Comparison of ENCODE assay signal across 8 mouse cellular contexts in genomic region chr11:59141772-59142370, GRCm38 (mm10). TPM values are rescaled to one million over a fixed set of nuclear protein-coding genes. Genes with fewer than 3 reads are reported as not detected.
A peak's percentile ranks its signal among the peaks of the same experiment; 100 is the strongest.
DNase-seq lines count a peak whose midpoint lies in the region; ATAC-seq lines count a peak whose summit lies in the region.

No protein-coding gene starts in this region.

- H3K4me3 ChIP-seq in heart, embryonic 12.5 days = peak overlapping the region; percentile 18
- no peak overlapping the region for H3K4me3 ChIP-seq in limb, embryonic 12.5 days (replicated peaks)

- no peak for DNase-seq in heart, adult 9 months (ENCODE audit: low spot score in 2 of 2)
- DNase-seq in embryo, embryonic 11 days = peak; percentile 62
- peak; percentile 35 for DNase-seq in neural tube, embryonic 10.5 days (ENCODE audit: extremely low spot score, low spot score)
- no peak for DNase-seq in Muller cell, postnatal 12 days (ENCODE audit: inconsistent ontology term)
- DNase-seq in layer of hippocampus, postnatal 10 days (ENCODE audit: low spot score in 2 of 2) = no peak
- DNase-seq in left cerebral cortex, postnatal 10 days (ENCODE audit: extremely low spot score in 1 of 2, low spot score in 2 of 2) = no peak

- peaks cover 42% of the 10 kb centered on the region for H3K4me1 ChIP-seq in heart, embryonic 12.5 days (replicated peaks)
- H3K4me1 ChIP-seq in limb, embryonic 12.5 days (replicated peaks) = no peaks in the 10 kb centered on the region

- ATAC-seq in heart, embryonic 12.5 days (ENCODE audit: insufficient number of reproducible peaks, low FRiP score) = peak; percentile 26; the same call in 1 of the 2 replicates
- ATAC-seq in limb, embryonic 12.5 days (ENCODE audit: insufficient number of reproducible peaks, insufficient read depth, low FRiP score, low TSS enrichment, low read depth) = no peak

- peak overlapping the region; percentile 34; the same call in 1 of the 2 replicates for H3K9ac ChIP-seq in heart, embryonic 12.5 days
- H3K9ac ChIP-seq in limb, embryonic 12.5 days (replicated peaks) = no peak overlapping the region

- intact Hi-C loops in left cerebral cortex, postnatal 10 days (cut with DNase I) = no loop called here

- no peaks in the 10 kb centered on the region for H3K36me3 ChIP-seq in heart, embryonic 12.5 days
- H3K36me3 ChIP-seq in limb, embryonic 12.5 days = no peaks in the 10 kb centered on the region

- H3K9me3 ChIP-seq in heart, embryonic 12.5 days (replicated peaks) = no peaks in the 10 kb centered on the region
- H3K9me3 ChIP-seq in limb, embryonic 12.5 days = no peaks in the 10 kb centered on the region

- 9% methylated on average over 14 of the region's 14 CpGs for WGBS in heart, embryonic 12.5 days
- 11% methylated on average over 14 of the region's 14 CpGs for WGBS in limb, embryonic 12.5 days

- peak overlapping the region; percentile 57 for H3K4me2 ChIP-seq in heart, embryonic 12.5 days
- H3K4me2 ChIP-seq in limb, embryonic 12.5 days = peak overlapping the region; percentile 30; the same call in 1 of the 2 replicates

- peaks cover 6% of the 10 kb centered on the region for H3K27me3 ChIP-seq in heart, embryonic 12.5 days (replicated peaks)
- H3K27me3 ChIP-seq in limb, embryonic 12.5 days = peaks cover 28% of the 10 kb centered on the region

- H3K27ac ChIP-seq in heart, embryonic 12.5 days (ENCODE audit: poor library complexity, severe bottlenecking) = peak overlapping the region; percentile 22
- H3K27ac ChIP-seq in limb, embryonic 12.5 days = no peak overlapping the region

RNA-seq across cellular contexts. Expression of gene Obscn, which starts 5.7 kb away (rescaled TPM):
- polyA plus RNA-seq in heart, embryonic 12.5 days (2016; fragmentation: Nextera tagmentation; extraction: Ambion mirVana) = 39.2 and 42.5 TPM in 2 replicates
- polyA plus RNA-seq in limb, embryonic 12.5 days (2016; fragmentation: Nextera tagmentation; extraction: Ambion mirVana) = 0.70 and 1.00 TPM in 2 replicates
- total RNA-seq in layer of hippocampus, postnatal 10 days (2021) = 1 to 10 TPM; 2.9 TPM
- 1 to 10 TPM; 2.1 to 2.3 TPM for total RNA-seq in left cerebral cortex, postnatal 10 days (2021)

RNA-seq across cellular contexts. Expression of gene Iba57, which starts 21.7 kb away (rescaled TPM):
- polyA plus RNA-seq in heart, embryonic 12.5 days (2016; fragmentation: Nextera tagmentation; extraction: Ambion mirVana) = 7.3 and 7.8 TPM in 2 replicates
- polyA plus RNA-seq in limb, embryonic 12.5 days (2016; fragmentation: Nextera tagmentation; extraction: Ambion mirVana) = 4.5 and 5.0 TPM in 2 replicates
- total RNA-seq in layer of hippocampus, postnatal 10 days (2021) = 10 to 100 TPM; 11.0 to 12.0 TPM
- total RNA-seq in left cerebral cortex, postnatal 10 days (2021) = 10 to 100 TPM; 11.4 to 13.9 TPM

RNA-seq across cellular contexts. Expression of gene Gjc2, which starts 41.1 kb away (rescaled TPM):
- 0.13 and 0.31 TPM in 2 replicates for polyA plus RNA-seq in heart, embryonic 12.5 days (2016; fragmentation: Nextera tagmentation; extraction: Ambion mirVana)
- 0.65 and 1.2 TPM in 2 replicates for polyA plus RNA-seq in limb, embryonic 12.5 days (2016; fragmentation: Nextera tagmentation; extraction: Ambion mirVana)
- total RNA-seq in layer of hippocampus, postnatal 10 days (2021) = 1 to 10 TPM; 1.8 to 2.8 TPM
- 1 to 10 TPM; 1.6 to 3.9 TPM for total RNA-seq in left cerebral cortex, postnatal 10 days (2021)

RNA-seq across cellular contexts. Expression of gene Guk1, which starts 50.1 kb away (rescaled TPM):
- 101 TPM in 2 replicates for polyA plus RNA-seq in heart, embryonic 12.5 days (2016; fragmentation: Nextera tagmentation; extraction: Ambion mirVana)
- 121 and 130 TPM in 2 replicates for polyA plus RNA-seq in limb, embryonic 12.5 days (2016; fragmentation: Nextera tagmentation; extraction: Ambion mirVana)
- 100 to 1,000 TPM; 123 to 125 TPM for total RNA-seq in layer of hippocampus, postnatal 10 days (2021)
- total RNA-seq in left cerebral cortex, postnatal 10 days (2021) = 100 to 1,000 TPM; 115 to 117 TPM

Comparison
In these comparisons a context has a peak if more than half of its experiments do, and no peak if none do; other contexts are left out.
1. DNase-seq: peak in embryo, embryonic 11 days (single experiment) and neural tube, embryonic 10.5 days (single experiment); none in heart, adult 9 months (0 of 2), Muller cell, postnatal 12 days (single experiment), layer of hippocampus, postnatal 10 days (0 of 2) and left cerebral cortex, postnatal 10 days (0 of 2).